Mouse (Mus musculus) kidney, adult 2 months (tissue): ENCODE measurements around the gene Gm49393.
"Not testable (repeated sequence)": the region's sequence is repeated elsewhere in the genome, so short reads cannot be mapped to it uniquely, and the experiment has no call there.

Experiments
- CTCF ChIP-seq: fragments of 200-500 bp; conservative IDR thresholded peaks from 2 replicates; pipeline ENCODE4 v1.5.1; 2011; ENCODE audit warnings: low read depth, mild to moderate bottlenecking, control low read depth, low read length, moderate library complexity, mixed read lengths; ENCODE audit not compliant: insufficient read depth, insufficient read length
- POLR2A ChIP-seq: fragments of 200-500 bp; IDR thresholded peaks from one replicate; pipeline ENCODE4 v1.6.1; 2011; ENCODE audit warnings: low read depth, low read length, control low read depth

GRCm38 (mm10) chr13:60963985-60964384 lies 28.6 kb upstream of the Gm49393 start:
- TF ChIP-seq CTCF, POLR2A: not testable (repeated sequence)
